Mouse (Mus musculus) liver, embryonic 15.5 days (tissue): ENCODE results near the gene Tbx4. TPM values are rescaled to one million over a fixed set of nuclear protein-coding genes. Genes with fewer than 3 reads are reported as not detected.

Experiments
- ATAC-seq: fragments of 200-750 bp; cut with Nextera tagmentation; 2 replicates; pipeline ENCODE4 v1.8.0; 2017; ENCODE audit warnings: moderate number of reproducible peaks, mild to moderate bottlenecking, moderate library complexity; ENCODE audit not compliant: insufficient read depth
- H3K27ac ChIP-seq: fragments of 300-500 bp; sonication (generic); replicated peaks from 2 replicates; pipeline ENCODE4 v1.5.1; 2015; ENCODE audit warnings: mild to moderate bottlenecking, inconsistent platforms
- H3K27me3 ChIP-seq: fragments of 300-500 bp; sonication (generic); 2 replicates; pipeline ENCODE4 v1.6.1; 2015; ENCODE audit warnings: mild to moderate bottlenecking, inconsistent platforms
- H3K36me3 ChIP-seq: fragments of 300-500 bp; sonication (generic); replicated peaks from 2 replicates; pipeline ENCODE4 v1.6.1; 2015; ENCODE audit warnings: moderate library complexity, mild to moderate bottlenecking, inconsistent platforms
- H3K4me1 ChIP-seq: fragments of 300-500 bp; sonication (generic); replicated peaks from 2 replicates; pipeline ENCODE4 v1.6.1; 2015; ENCODE audit warnings: inconsistent platforms
- H3K4me2 ChIP-seq: fragments of 300-500 bp; sonication (generic); 2 replicates; pipeline ENCODE4 v1.6.1; 2015; ENCODE audit warnings: moderate library complexity, mild to moderate bottlenecking, inconsistent platforms
- H3K4me3 ChIP-seq: fragments of 300-500 bp; sonication (generic); replicated peaks from 2 replicates; pipeline ENCODE4 v1.5.1; 2015; ENCODE audit warnings: mild to moderate bottlenecking, inconsistent platforms
- H3K9ac ChIP-seq: fragments of 300-500 bp; sonication (generic); 2 replicates; pipeline ENCODE4 v1.6.1; 2015; ENCODE audit warnings: moderate library complexity, mild to moderate bottlenecking, inconsistent platforms
- H3K9me3 ChIP-seq: fragments of 300-500 bp; sonication (generic); replicated peaks from 2 replicates; pipeline ENCODE4 v1.6.1; 2016; ENCODE audit warnings: inconsistent platforms
- WGBS: fragments of 180-500 bp; shearing (Covaris S2); methylation state at CpG from one replicate; pipeline ENCODE4 v1.1.7; 2015; ENCODE audit warnings: mixed read lengths; ENCODE audit not compliant: insufficient replicate concordance; 5-methylcytosine and 5-hydroxymethylcytosine counted together
- polyA plus RNA-seq: library from polyadenylated mRNA; unstranded; fragments of >200 nt; fragmentation: Nextera tagmentation; extraction: Ambion mirVana; gene quantifications from 2 replicates; pipeline ENCODE4 v1.2.1, GENCODE M21; 2015

Gene Tbx4
- polyA plus RNA-seq, 1 experiment from 2014 or later = not detected

GRCm38 (mm10) chr11:85841980-85842379 is 44.2 kb upstream of the Tbx4 start:
- Histone ChIP-seq H3K4me2 (peak overlapping the region; percentile 52), H3K36me3 (no peaks in the 10 kb centered on the region), H3K27ac (no peak overlapping the region), H3K9ac (no peak overlapping the region), H3K9me3 (no peaks in the 10 kb centered on the region), H3K4me3 (peak overlapping the region; percentile 35; the same call in 1 of the 2 replicates), H3K27me3 (peaks cover 100% of the 10 kb centered on the region), H3K4me1 (peaks cover 41% of the 10 kb centered on the region)
- WGBS = under 1% methylated on average over 31 of the region's 32 CpGs
- peak; percentile 23; the same call in 1 of the 2 replicates for ATAC-seq

GRCm38 (mm10) chr11:85842596-85843346 is 43.5 kb upstream of the Tbx4 start:
- H3K27ac ChIP-seq = no peak overlapping the region
- H3K36me3 ChIP-seq = no peaks in the 10 kb centered on the region
- peak overlapping the region; percentile 51 for H3K4me3 ChIP-seq
- H3K9me3 ChIP-seq = no peaks in the 10 kb centered on the region
- no peak overlapping the region for H3K9ac ChIP-seq
- peak overlapping the region; percentile 68 for H3K4me2 ChIP-seq
- ATAC-seq = no peak
- peaks cover 96% of the 10 kb centered on the region for H3K27me3 ChIP-seq
- H3K4me1 ChIP-seq = peaks cover 41% of the 10 kb centered on the region
- WGBS = 8% methylated on average over 24 of the region's 24 CpGs

GRCm38 (mm10) chr11:85843347-85843692 is 42.9 kb upstream of the Tbx4 start:
- peaks cover 95% of the 10 kb centered on the region for H3K27me3 ChIP-seq
- peak overlapping the region; percentile 68 for H3K4me2 ChIP-seq
- ATAC-seq = peak; percentile 43; the same call in 1 of the 2 replicates
- no peaks in the 10 kb centered on the region for H3K9me3 ChIP-seq
- 1% methylated on average over 18 of the region's 18 CpGs for WGBS
- H3K27ac ChIP-seq = no peak overlapping the region
- peaks cover 37% of the 10 kb centered on the region for H3K4me1 ChIP-seq
- H3K36me3 ChIP-seq = no peaks in the 10 kb centered on the region
- peak overlapping the region; percentile 19; the same call in 1 of the 2 replicates for H3K9ac ChIP-seq
- peak overlapping the region; percentile 51 for H3K4me3 ChIP-seq

GRCm38 (mm10) chr11:85844144-85844965 is 41.9 kb upstream of the Tbx4 start:
- Histone ChIP-seq H3K4me1 (peaks cover 37% of the 10 kb centered on the region), H3K9ac (peak overlapping the region; percentile 10; the same call in 1 of the 2 replicates), H3K4me3 (peak overlapping the region; percentile 51), H3K36me3 (no peaks in the 10 kb centered on the region), H3K27me3 (peaks cover 94% of the 10 kb centered on the region), H3K9me3 (no peaks in the 10 kb centered on the region), H3K27ac (no peak overlapping the region), H3K4me2 (peak overlapping the region; percentile 68)
- ATAC-seq = 0 out of 2 replicates have a peak, but pooled peaks have one; percentile 17
- under 1% methylated on average over 54 of the region's 54 CpGs for WGBS

- H3K27me3 ChIP-seq = peaks cover 89% of the 10 kb centered on the region
- no peak overlapping the region; the same call in 1 of the 2 replicates for H3K4me2 ChIP-seq
- H3K36me3 ChIP-seq = no peaks in the 10 kb centered on the region
- no peak overlapping the region for H3K9ac ChIP-seq
- ATAC-seq = no peak
- H3K4me3 ChIP-seq = no peak overlapping the region
- H3K4me1 ChIP-seq = peaks cover 37% of the 10 kb centered on the region
- no peaks in the 10 kb centered on the region for H3K9me3 ChIP-seq
- WGBS = 31% methylated on average over 5 of the region's 5 CpGs
- no peak overlapping the region for H3K27ac ChIP-seq
Observed at GRCm38 (mm10) chr11:85844971-85845370, 41.3 kb upstream of the Tbx4 start.

GRCm38 (mm10) chr11:85845921-85846320 is 40.3 kb upstream of the Tbx4 start:
- peaks cover 31% of the 10 kb centered on the region for H3K4me1 ChIP-seq
- no peak for ATAC-seq
- no peak overlapping the region for H3K27ac ChIP-seq
- H3K4me3 ChIP-seq = no peak overlapping the region
- H3K27me3 ChIP-seq = peaks cover 89% of the 10 kb centered on the region
- H3K4me2 ChIP-seq = no peak overlapping the region
- H3K36me3 ChIP-seq = no peaks in the 10 kb centered on the region
- WGBS = 43% methylated on average over 5 of the region's 5 CpGs
- no peaks in the 10 kb centered on the region for H3K9me3 ChIP-seq
- H3K9ac ChIP-seq = no peak overlapping the region

- Histone ChIP-seq H3K4me1 (peaks cover 26% of the 10 kb centered on the region), H3K4me2 (no peak overlapping the region), H3K9me3 (no peaks in the 10 kb centered on the region), H3K9ac (no peak overlapping the region), H3K36me3 (no peaks in the 10 kb centered on the region), H3K4me3 (no peak overlapping the region), H3K27me3 (peaks cover 89% of the 10 kb centered on the region), H3K27ac (no peak overlapping the region)
- WGBS = 51% methylated on average over 4 of the region's 4 CpGs
- no peak for ATAC-seq
Observed at GRCm38 (mm10) chr11:85846509-85846908, 39.7 kb upstream of the Tbx4 start.

- no peaks in the 10 kb centered on the region for H3K36me3 ChIP-seq
- peaks cover 64% of the 10 kb centered on the region for H3K27me3 ChIP-seq
- H3K9me3 ChIP-seq = no peaks in the 10 kb centered on the region
- no peak overlapping the region for H3K9ac ChIP-seq
- 5% methylated on average over 21 of the region's 21 CpGs for WGBS
- peak overlapping the region; percentile 29 for H3K4me2 ChIP-seq
- H3K4me3 ChIP-seq = no peak overlapping the region
- no peak overlapping the region for H3K27ac ChIP-seq
- H3K4me1 ChIP-seq = peaks cover 6% of the 10 kb centered on the region
- peak; percentile 35; the same call in 1 of the 2 replicates for ATAC-seq
Observed at GRCm38 (mm10) chr11:85849037-85849436, 37.2 kb upstream of the Tbx4 start.

- Histone ChIP-seq H3K4me2 (no peak within 1 kb of the TSS; the same call in 1 of the 2 replicates), H3K4me1 (no peaks in the 10 kb centered on the region)
Observed at GRCm38 (mm10) chr11:85850233-85850632, 36.0 kb upstream of the Tbx4 start, which contains the start of gene Gm11444. Gene Gm11444, minus strand, starts transcription at chr11:85850333.

GRCm38 (mm10) chr11:85850758-85851157 is 35.5 kb upstream of the Tbx4 start:
- ATAC-seq = no peak
- Histone ChIP-seq H3K27ac (no peak overlapping the region), H3K27me3 (peaks cover 46% of the 10 kb centered on the region), H3K9me3 (no peaks in the 10 kb centered on the region), H3K4me3 (no peak overlapping the region), H3K9ac (no peak overlapping the region), H3K4me1 (no peaks in the 10 kb centered on the region), H3K4me2 (no peak overlapping the region), H3K36me3 (no peaks in the 10 kb centered on the region)
- 36% methylated on average over 6 of the region's 6 CpGs for WGBS

More at GRCm38 (mm10) chr11:85850233-85850632, 36.0 kb upstream of the Tbx4 start, which contains the start of gene Gm11444:
- ATAC-seq = no peak
- WGBS = 68% methylated on average over 6 of the region's 6 CpGs
- Histone ChIP-seq H3K36me3 (no peaks in the 10 kb centered on the region), H3K27ac (no peak within 1 kb of the TSS), H3K9me3 (no peaks in the 10 kb centered on the region), H3K27me3 (peaks cover 52% of the 10 kb centered on the region), H3K9ac (no peak within 1 kb of the TSS), H3K4me3 (no peak within 1 kb of the TSS)
